Comparison of ENCODE assay signal across 11 mouse cellular contexts in genomic region chr6:53290215-53290990, GRCm38 (mm10). TPM values are rescaled to one million over a fixed set of nuclear protein-coding genes. Genes with fewer than 3 reads are reported as not detected.
DNase-seq lines count a peak whose midpoint lies in the region; ATAC-seq and TF ChIP-seq lines count a peak whose summit lies in the region.
"Had no signal": no experiment of that assay in that cellular context is flagged by ENCODE, and none has a peak within 500 bp of the region (broad histone marks: within the 10 kb centered on the region; RNA-seq: fewer than 3 reads in every experiment).

No protein-coding gene starts in this region.

- 55% methylated on average over 8 of the region's 8 CpGs for WGBS in lung, postnatal 0 days
- 45% methylated on average over 8 of the region's 8 CpGs for WGBS in embryonic facial prominence, embryonic 14.5 days
- WGBS in heart, embryonic 10.5 days, result 38% methylated on average over 8 of the region's 8 CpGs
- 35% methylated on average over 8 of the region's 8 CpGs for WGBS in neural tube, embryonic 12.5 days
- WGBS in thymus, adult 2 months, result 61% methylated on average over 8 of the region's 8 CpGs

- no peak for ATAC-seq in lung, postnatal 0 days
- ATAC-seq in embryonic facial prominence, embryonic 14.5 days (ENCODE audit: low read depth), result no peak
- ATAC-seq in neural tube, embryonic 12.5 days (ENCODE audit: low FRiP score, low read depth), result no peak
- ATAC-seq: Patski had no signal

- H3K9ac ChIP-seq in lung, postnatal 0 days (replicated peaks; ENCODE audit: low read depth), result no peak overlapping the region
- H3K9ac ChIP-seq in embryonic facial prominence, embryonic 14.5 days (ENCODE audit: low read depth, low read length), result peak overlapping the region; percentile 9
- no peak overlapping the region for H3K9ac ChIP-seq in neural tube, embryonic 12.5 days

- H3K4me3 ChIP-seq in lung, postnatal 0 days (ENCODE audit: low read depth, low read length), result no peak overlapping the region
- peak overlapping the region; percentile 57 for H3K4me3 ChIP-seq in embryonic facial prominence, embryonic 14.5 days (ENCODE audit: low read depth, low read length)
- H3K4me3 ChIP-seq in heart, embryonic 10.5 days, result peak overlapping the region; percentile 5; the same call in 1 of the 2 replicates
- no peak overlapping the region for H3K4me3 ChIP-seq in neural tube, embryonic 12.5 days
- no peak overlapping the region for H3K4me3 ChIP-seq in thymus, adult 2 months (ENCODE audit: control insufficient read depth, insufficient read depth, low read length)

- TF ChIP-seq CTCF in lung, postnatal 0 days (IDR thresholded peaks at IDR 0.05), result peak; percentile 46
- TF ChIP-seq CTCF in thymus, adult 2 months (IDR thresholded peaks at IDR 0.05; ENCODE audit: borderline replicate concordance, control insufficient read depth, extremely low read depth, insufficient read depth, low read length, poor library complexity), result no peak

- peaks cover 6% of the 10 kb centered on the region; the same call in 1 of the 2 replicates for H3K4me1 ChIP-seq in lung, postnatal 0 days (ENCODE audit: insufficient read depth, low read depth, low read length)
- H3K4me1 ChIP-seq in embryonic facial prominence, embryonic 14.5 days (ENCODE audit: control insufficient read depth, insufficient read depth, low read length), result peaks cover 16% of the 10 kb centered on the region; the same call in 1 of the 2 replicates
- H3K4me1 ChIP-seq in heart, embryonic 10.5 days, result peaks cover 46% of the 10 kb centered on the region; the same call in 1 of the 2 replicates
- H3K4me1 ChIP-seq in neural tube, embryonic 12.5 days, result peaks cover 41% of the 10 kb centered on the region
- peaks cover 10% of the 10 kb centered on the region for H3K4me1 ChIP-seq in thymus, adult 2 months (replicated peaks; ENCODE audit: control insufficient read depth, insufficient read depth, low read length)

- TF ChIP-seq EP300 in lung, postnatal 0 days (IDR thresholded peaks at IDR 0.05), result no peak

- peaks cover 24% of the 10 kb centered on the region; the same call in 1 of the 2 replicates for H3K27me3 ChIP-seq in lung, postnatal 0 days (replicated peaks; ENCODE audit: insufficient read depth, low read length)
- H3K27me3 ChIP-seq in embryonic facial prominence, embryonic 14.5 days (replicated peaks; ENCODE audit: control insufficient read depth, insufficient read depth, low read length), result peaks cover 42% of the 10 kb centered on the region
- H3K27me3 ChIP-seq in heart, embryonic 10.5 days (ENCODE audit: insufficient read depth, poor library complexity, severe bottlenecking), result peaks cover 17% of the 10 kb centered on the region
- H3K27me3 ChIP-seq in neural tube, embryonic 12.5 days (replicated peaks), result peaks cover 54% of the 10 kb centered on the region
- peaks cover 26% of the 10 kb centered on the region for H3K27me3 ChIP-seq in thymus, adult 2 months (ENCODE audit: control insufficient read depth, insufficient read depth, low read length)
- H3K27me3 ChIP-seq: Patski had no signal

- no peaks in the 10 kb centered on the region for H3K9me3 ChIP-seq in lung, postnatal 0 days (ENCODE audit: low read length)
- no peaks in the 10 kb centered on the region for H3K9me3 ChIP-seq in embryonic facial prominence, embryonic 14.5 days (ENCODE audit: control insufficient read depth, low read length)
- no peaks in the 10 kb centered on the region for H3K9me3 ChIP-seq in heart, embryonic 10.5 days
- no peaks in the 10 kb centered on the region for H3K9me3 ChIP-seq in neural tube, embryonic 12.5 days

- TF ChIP-seq POLR2A in thymus, adult 2 months (IDR thresholded peaks at IDR 0.05; ENCODE audit: control insufficient read depth, extremely low read depth, insufficient read depth, low read length, poor library complexity), result no peak

- no peak for DNase-seq in lung, postnatal 0 days (ENCODE audit: low spot score)
- DNase-seq in lung, postnatal 14 days, result no peak
- DNase-seq in embryonic facial prominence, embryonic 14.5 days (ENCODE audit: low spot score), result peak; percentile 80
- no peak for DNase-seq in heart, embryonic 10.5 days (ENCODE audit: low spot score)
- DNase-seq in thymus, adult 2 months, result no peak
- DNase-seq in layer of hippocampus, adult 9-10 months (ENCODE audit: low spot score), result no peak
- DNase-seq in adrenal gland, postnatal 14 days, result no peak
- DNase-seq: gastrocnemius, postnatal 10 days; right cerebral cortex, postnatal 25 days had no signal

- H3K27ac ChIP-seq in lung, postnatal 0 days (ENCODE audit: low read length), result no peak overlapping the region
- H3K27ac ChIP-seq in embryonic facial prominence, embryonic 14.5 days (replicated peaks; ENCODE audit: low read depth, low read length), result no peak overlapping the region
- no peak overlapping the region for H3K27ac ChIP-seq in heart, embryonic 10.5 days
- H3K27ac ChIP-seq in neural tube, embryonic 12.5 days, result no peak overlapping the region
- H3K27ac ChIP-seq in thymus, adult 2 months (ENCODE audit: control insufficient read depth, insufficient read depth, low read length), result no peak overlapping the region

- H3K36me3 ChIP-seq in lung, postnatal 0 days (ENCODE audit: insufficient read depth, low read length), result no peaks in the 10 kb centered on the region
- no peaks in the 10 kb centered on the region for H3K36me3 ChIP-seq in embryonic facial prominence, embryonic 14.5 days (ENCODE audit: control insufficient read depth, insufficient read depth, low read length)
- no peaks in the 10 kb centered on the region for H3K36me3 ChIP-seq in heart, embryonic 10.5 days
- no peaks in the 10 kb centered on the region for H3K36me3 ChIP-seq in neural tube, embryonic 12.5 days
- H3K36me3 ChIP-seq in thymus, adult 2 months (ENCODE audit: control insufficient read depth, insufficient read depth, low read length), result no peaks in the 10 kb centered on the region

- no peak overlapping the region for H3K4me2 ChIP-seq in lung, postnatal 0 days (replicated peaks; ENCODE audit: low read depth, low read length)
- H3K4me2 ChIP-seq in embryonic facial prominence, embryonic 14.5 days (ENCODE audit: low read depth, low read length), result peak overlapping the region; percentile 77
- H3K4me2 ChIP-seq in neural tube, embryonic 12.5 days (replicated peaks), result peak overlapping the region; percentile 16; the same call in 1 of the 2 replicates

RNA-seq across cellular contexts. Expression of gene Creb5, which starts 3.3 kb away (rescaled TPM):
- 5.1 and 5.4 TPM in 2 replicates for polyA plus RNA-seq in lung, postnatal 0 days (2015; fragmentation: Nextera tagmentation; extraction: Ambion mirVana)
- polyA plus RNA-seq in embryonic facial prominence, embryonic 14.5 days (2014; fragmentation: Nextera tagmentation; extraction: Ambion mirVana), result 22.8 and 22.9 TPM in 2 replicates
- 15.4 and 20.5 TPM in 2 replicates for polyA plus RNA-seq in heart, embryonic 10.5 days (2016; fragmentation: Nextera tagmentation; extraction: Ambion mirVana)
- 13.0 and 14.7 TPM in 2 replicates for polyA plus RNA-seq in neural tube, embryonic 12.5 days (2016; fragmentation: Nextera tagmentation; extraction: Ambion mirVana)
- 0.87 and 0.96 TPM in 2 replicates for polyA plus RNA-seq in thymus, adult 2 months (2012; rRNA removed)
- 3.4 TPM in 2 replicates for total RNA-seq in adrenal gland, postnatal 14 days (2021)

Comparison
In these comparisons a context has a peak if more than half of its experiments do, and no peak if none do; other contexts are left out.
1. H3K4me3 ChIP-seq: peak in embryonic facial prominence, embryonic 14.5 days (single experiment) and heart, embryonic 10.5 days (single experiment); none in lung, postnatal 0 days (single experiment), neural tube, embryonic 12.5 days (single experiment) and thymus, adult 2 months (single experiment).